Mouse (Mus musculus) adrenal gland, adult 8-10 months (tissue): Measurements from ENCODE around the gene B3galnt1. TPM values are rescaled to one million over a fixed set of nuclear protein-coding genes. Genes with fewer than 3 reads are reported as not detected.
"Not testable (repeated sequence)": the region's sequence is repeated elsewhere in the genome, so short reads cannot be mapped to it uniquely, and the experiment has no call there.

ENCODE experiments used
- DNase-seq: peaks from one replicate; pipeline ENCODE4 v3.0.0; 2022
- total RNA-seq, 4 experiments: library from RNA; stranded (reverse); gene quantifications; 2 replicates each; pipeline ENCODE4 v1.2.4; 2022

B3galnt1 gene
- total RNA-seq = 10 to 100 TPM; 14.2 to 20.9 (median 14.5) TPM

DNA sequence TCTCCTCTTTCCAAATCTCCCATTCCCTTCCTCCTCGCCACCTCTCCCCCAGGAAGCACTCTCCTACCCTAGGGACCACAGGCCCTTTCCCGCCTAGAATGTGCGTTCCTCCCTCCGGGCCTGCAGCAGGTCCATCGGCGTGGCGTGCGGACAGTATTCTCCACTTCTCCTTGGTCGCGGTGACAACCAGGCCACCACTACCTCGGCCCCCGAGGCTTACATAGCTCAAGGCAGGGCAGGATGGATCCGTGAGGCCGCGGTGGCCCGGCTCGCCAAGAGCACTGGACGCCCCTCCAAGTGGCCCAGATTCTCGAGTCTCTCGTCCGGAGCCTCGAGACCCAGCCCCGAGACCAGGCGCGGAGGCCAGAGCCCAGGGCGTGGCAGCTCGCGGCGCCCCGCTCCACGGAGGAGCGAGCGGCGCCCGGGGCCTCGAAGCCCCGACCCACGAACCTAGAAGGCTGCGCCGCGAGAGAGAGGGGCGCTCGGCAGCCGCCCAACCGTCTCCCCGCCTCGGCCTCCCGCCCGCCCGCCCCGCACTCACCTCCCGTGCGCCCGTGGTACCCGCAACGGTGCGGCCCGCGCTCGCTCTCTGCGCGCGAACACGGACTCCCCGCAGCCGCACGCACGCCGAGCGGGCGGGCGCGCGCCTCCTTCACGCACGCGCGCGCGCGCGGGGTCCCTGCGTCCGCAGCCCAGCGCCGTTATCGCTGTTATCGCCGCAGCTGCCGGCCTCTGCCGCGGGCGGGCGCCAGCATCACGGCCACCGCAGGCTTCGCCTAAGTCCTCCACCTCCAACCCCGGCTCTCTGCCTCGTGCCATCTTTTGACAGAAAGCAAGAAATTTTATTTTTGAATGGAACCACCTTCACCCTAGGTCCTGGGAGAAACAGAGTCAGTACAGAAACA lies at the start of gene B3galnt1:
Gene B3galnt1, minus strand, starts transcription at position 700 of the 905 bp plus-strand sequence.
- DNase-seq = peak; percentile 46

DNA sequence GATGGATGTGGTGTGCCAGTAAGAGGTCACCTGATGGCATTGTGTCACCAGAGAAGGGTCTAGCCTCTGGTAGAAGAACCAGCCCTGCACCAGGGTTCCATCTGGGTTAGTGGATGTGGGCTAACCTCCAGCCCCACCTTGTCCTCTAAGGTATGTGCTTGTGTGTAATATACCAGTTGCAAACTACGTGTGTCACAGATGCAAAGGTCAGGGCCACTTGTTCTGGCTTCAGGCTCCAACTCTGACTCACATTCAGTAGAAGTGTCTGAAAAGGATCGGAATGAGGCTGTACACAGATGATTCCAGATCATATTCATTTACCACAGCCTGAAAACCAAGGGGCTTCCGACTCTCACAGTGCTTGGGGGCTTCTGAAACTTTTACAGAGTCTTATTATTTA lies 35.8 kb upstream of the B3galnt1 start:
- DNase-seq = peak; percentile 38

DNA sequence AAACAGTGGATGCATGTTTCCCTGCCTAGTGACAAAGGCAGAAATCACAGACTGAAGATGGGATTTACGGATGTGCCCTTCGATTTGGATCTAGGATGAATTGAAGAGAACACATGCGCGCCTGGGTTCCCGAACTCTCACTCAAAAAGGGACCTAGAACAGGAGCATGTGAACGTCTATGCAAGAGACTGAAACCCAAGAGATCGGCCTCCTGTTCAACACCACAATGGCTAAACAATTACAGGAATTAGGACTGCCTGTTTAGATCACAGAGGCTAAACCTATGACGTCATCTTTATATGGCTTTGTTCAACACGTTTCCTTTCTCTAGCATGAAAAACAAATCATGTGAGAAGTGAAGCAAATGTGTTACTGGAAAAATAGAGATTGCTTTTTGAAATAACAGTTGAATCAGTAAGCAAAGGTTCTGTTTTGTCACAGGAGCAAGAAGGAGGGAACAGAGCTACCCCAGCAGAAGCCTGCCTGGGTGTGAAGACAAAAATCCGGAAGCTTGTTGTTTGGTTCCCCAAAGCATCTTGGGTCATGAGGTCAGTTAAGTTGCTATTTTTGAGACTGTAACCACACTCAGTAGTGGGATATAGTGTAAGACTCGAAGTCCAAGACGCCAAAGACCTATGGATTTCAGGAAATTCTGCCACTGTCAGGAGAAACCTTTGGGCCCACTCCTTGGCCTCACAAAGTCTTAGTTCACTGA lies 35.1 kb upstream of the B3galnt1 start:
- no peak for DNase-seq

DNA sequence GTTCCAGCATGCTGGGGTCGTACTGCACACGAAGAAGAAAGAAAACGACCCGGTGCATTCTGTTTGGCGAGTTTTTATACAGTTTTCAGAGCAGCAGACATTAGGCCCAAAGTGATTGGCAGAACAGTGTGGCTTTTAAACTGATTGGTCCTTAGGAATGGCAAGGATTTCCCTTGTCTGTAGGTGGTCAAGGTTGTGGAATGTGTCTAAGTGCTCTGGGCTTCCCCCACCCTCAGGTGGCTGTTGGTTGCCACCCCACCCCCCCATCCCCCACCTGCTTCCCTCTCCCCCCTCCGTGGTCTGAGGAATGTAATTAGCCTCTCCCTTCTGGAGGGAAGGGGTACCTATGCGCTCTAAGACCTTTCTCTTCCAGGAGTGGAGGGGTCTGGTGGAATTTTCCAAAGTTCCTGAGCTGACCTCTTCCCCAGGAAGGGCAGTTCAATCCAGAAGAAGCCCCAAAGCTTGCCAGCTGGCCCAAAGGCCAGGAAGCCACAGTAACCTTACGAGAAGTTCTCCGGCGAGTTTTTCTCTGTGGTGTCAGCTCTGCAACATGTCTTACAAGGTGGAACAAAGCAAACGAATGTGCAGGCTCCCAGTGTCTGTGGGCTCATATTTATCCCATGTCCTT lies 28.3 kb upstream of the B3galnt1 start:
- DNase-seq = no peak

DNA sequence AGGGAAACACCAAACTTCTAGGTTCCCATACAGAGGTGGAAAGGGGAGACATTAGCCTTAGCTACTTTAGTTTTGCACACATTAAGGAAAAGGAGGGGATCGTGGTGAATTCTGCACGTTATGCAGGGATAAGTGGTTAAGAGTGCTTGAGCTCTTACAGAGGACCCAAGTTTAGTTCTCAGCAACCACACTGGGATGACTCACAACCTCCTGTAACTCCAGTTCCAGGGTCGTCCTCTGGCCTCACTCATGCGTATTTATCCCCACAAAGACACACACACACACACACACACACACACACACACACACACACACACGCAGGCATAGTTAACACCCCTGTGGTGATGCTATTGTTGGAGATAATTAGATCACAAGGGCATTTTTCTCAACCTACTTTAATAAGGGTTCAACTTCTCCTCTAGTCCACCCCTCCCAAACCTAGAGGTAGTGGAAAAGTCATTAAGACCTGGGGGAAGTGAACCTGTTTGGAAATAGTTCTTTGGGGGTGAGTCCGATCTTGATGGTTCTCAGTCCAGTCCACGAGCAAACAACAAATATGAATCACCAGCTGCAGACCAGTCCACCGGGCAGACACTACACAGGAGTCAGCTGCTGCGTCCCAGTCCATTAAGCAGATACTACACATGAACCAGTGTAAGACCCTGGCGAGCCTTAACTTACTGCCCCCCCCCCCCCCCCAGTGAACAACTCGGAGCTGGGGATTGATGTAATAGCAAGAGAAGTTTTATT lies 27.6 kb upstream of the B3galnt1 start:
- DNase-seq = no peak

DNA sequence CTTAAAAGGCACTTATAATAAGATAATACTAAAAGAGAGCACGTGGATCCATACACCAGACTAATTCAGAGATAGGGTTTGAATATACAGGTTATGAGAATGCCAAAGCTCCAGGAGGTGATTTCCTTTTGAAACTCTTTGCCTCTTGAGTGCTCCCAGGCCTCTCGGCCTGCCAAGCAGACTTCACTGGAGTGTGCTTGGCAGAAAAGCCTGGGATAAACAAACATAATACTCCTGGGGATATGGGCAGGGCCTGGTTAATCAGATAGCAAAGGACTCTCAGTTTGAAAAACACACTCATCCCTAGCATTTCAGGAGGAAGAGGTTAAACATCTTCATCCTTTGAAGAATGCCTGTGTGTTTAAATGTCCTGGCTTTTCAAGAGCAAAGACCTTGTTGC lies 25.4 kb upstream of the B3galnt1 start:
- DNase-seq = no peak

DNA sequence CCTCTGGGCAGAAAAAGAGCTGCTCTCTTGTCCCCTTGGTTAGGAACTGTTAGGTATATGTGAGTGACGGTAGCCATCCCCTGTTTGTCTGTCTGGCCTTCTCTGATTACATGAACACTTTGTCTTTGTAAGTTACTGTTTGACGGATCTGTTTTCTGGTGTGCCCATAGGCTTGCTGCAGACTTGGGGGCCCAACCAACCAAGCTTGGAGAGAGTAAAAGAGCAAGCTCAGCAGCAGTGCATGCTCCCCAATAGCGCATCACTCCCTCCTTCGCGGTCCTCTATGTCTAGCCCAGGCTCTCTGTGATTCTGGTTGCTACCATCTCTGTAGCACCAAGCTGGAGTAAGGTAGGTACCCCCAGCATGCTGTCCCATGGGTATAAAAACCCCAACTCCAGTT lies 9.1 kb upstream of the B3galnt1 start:
- no peak for DNase-seq

DNA sequence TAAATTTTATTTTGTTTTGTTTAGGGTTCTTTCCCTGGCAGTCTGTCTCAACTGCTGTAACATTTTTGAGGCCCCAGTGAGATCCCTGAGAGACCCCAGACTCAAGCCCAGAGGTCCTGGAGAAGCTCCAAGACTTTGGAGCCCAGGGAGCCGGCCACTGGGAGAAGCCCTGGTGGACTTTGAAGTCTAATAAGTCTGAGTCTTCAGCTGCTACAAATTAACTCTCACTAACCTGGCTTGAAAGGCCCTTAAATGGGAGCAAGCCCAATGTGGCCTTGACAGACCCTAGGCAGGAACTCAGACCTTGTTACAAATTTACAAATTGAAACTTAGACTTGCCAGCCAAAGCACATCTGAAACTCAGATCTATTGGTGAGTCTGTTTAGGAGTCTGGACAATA lies 8.7 kb upstream of the B3galnt1 start:
- DNase-seq = no peak

DNA sequence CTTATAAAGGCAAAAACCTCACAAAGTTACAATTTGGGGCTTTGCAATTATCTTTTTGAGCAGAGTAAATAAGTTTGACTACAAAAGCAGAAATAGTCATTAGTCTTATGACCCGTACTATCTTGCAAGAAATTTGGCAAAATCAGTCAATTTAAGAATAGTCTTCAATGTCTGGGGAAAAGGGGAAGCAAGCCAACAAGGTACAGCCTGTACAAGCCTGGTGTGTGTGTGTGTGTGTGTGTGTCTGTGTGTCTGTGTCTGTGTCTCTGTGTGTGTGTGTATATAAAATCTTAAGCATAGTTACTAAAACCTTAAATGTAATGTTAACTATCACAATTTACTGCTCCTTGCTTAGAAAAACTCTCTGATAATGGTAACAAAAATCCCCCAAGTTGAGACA lies 8.2 kb upstream of the B3galnt1 start:
- no peak for DNase-seq

DNA sequence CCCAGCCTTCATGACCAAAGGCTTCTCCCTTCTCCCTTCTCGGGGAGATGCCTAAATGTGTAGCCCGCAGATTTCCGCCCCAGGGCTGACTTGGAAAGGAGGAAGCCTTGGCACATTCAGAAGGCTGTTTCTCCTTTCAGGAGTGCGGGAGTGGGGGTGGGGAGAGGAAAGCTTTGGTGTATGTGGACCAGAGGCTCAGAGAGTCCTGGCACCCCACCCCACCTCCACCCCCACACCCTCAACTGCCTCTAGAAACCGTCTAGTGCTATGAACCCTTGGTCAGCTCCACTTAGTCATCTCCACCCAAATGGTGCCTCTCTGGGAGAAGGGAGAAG lies 373 bp upstream of the B3galnt1 start:
- no peak for DNase-seq

DNA sequence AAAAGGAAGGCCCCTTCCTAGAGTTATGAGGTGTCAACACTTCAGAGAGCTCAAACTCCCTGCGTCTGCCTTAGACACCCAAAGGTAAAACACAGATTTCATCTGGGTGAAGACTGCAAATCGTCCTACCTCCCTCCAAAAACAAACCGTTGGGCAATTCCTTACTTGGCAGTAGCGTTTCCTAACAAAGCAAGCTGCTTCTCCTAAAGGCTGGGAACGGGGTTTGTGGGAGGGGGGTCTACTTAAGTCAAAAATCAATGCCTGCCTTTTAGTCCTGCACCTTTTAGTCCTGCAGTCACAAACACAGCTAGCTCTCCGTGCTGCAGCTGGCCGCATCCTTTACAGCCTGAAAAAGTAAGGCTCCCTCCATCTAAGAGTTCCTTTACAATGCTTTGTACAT lies 944 bp downstream of the B3galnt1 start:
- DNase-seq = no peak

DNA sequence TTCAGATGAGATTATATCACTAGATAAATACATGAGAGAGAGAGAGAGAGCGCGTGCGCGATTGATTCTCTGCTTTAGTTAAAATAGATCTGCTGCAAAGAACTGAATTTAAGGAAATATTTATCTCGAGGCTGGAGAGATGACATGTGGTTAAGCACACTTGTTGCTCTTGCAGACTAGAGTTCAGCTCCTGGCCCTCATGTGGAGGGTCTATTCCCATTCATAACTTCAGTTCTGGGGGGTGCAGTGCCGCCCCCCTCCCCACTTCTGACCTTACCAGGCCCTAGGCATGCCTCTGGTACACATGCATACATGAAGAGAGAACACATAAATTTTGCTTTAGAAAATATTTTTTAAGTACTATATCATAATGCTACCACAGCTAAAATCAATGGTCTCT lies 1.5 kb downstream of the B3galnt1 start:
- no peak for DNase-seq

DNA sequence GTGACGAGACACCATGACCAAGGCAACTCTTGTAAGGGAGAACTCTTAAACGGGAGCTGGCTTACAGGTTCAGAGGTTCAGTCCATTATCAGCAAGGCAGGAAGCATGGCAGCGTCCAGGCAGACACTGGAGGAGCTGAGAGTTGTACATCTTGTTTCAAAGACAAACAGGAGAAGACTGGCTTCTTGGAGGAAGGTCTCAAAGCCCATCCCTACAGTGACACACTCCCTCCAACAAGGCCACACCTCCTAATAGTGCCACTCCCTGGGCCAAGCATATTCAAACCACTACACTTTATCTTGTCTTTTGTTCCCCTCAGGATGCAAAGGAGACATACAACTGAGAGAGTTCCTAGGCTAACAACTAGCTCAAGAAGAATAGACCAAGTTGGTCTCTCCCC lies 2.6 kb downstream of the B3galnt1 start:
- no peak for DNase-seq

DNA sequence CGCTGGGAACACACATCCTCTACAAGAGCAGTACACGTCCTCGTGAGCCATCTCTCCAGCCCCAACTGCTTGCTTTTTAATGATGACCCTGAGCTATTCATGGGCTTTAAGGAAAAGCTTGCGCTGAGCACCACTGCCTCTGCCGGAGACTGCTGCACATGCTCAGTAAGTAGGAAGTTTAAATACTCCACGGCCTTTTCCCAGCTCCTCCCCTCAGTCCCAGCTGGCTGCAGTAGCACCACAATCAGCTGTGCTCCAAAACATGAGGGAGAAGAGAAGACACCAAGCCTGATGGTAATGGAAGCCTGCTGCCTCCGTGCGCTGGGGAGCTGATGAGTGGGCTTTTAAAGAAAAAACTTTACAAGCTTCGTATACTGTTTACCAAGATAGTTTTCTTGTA lies 4.7 kb downstream of the B3galnt1 start:
- no peak for DNase-seq

DNA sequence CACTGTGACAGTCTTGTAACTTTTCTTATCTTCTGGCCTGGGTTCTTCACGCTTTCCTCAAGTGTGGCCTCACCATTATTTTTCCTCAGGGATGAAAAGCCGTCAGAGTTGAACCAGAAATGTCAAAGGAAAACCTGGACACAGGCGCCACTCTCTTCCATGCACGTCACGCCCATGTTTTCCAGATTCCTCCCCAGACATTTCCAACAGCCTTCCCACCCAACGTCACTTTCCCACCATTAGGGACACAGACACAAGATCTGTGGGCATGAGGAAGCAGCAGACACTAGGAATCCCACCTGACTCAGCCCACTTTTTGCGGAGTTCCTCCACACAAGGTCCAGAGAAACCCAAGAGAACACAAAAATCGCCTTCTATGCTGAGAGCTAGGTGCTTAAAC lies 5.3 kb downstream of the B3galnt1 start:
- DNase-seq = no peak

DNA sequence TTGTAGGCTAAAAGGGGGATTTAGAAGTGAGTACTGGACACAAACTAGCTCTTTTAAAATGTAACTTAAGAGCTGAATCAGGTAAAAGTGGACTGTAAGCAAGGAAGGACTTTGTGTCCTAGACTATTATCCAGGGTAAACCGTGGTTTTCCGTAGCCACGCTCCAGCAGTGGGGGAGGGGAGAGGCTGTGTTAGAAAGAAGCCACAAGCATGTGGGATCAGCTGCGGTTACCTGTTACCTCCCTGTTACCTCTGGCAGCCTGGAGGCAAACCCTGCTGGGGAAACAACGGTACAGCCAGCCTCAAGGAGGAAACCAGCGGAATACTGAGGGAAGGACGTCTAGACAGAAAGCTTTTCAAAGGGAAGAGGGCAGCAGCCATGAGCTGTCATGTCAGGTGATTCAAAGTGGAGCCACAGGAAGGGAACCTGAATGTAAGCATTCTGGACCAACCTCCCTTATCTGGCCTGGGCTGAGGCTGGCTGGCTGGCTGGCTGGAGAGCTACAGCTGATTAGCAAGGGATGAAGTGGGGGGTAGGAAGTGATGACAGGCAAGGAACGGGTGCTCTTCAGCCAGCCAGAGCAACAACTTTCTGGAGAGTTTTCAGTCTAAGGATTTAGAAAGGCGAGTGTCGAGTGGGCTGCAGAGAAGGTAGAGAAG lies 10.5 kb downstream of the B3galnt1 start:
- DNase-seq = no peak

DNA sequence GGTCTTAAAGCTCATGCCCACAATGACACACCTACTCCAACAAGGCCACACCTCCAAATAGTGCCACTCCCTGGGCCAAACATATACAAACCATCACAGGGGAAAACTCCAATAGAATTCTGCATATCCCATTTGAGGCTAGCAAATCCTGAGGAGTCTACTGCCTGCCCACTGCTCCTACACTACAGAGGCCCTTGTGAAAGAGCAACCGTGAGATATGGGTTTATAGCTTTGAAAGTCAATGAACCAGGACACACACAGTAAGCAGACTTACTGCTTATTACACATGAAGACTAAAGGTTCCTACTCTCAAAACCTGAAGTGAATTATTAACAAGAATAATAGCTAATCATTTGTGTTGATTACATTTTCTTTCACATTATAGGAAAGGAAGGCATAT lies 15.0 kb downstream of the B3galnt1 start:
- no peak for DNase-seq

DNA sequence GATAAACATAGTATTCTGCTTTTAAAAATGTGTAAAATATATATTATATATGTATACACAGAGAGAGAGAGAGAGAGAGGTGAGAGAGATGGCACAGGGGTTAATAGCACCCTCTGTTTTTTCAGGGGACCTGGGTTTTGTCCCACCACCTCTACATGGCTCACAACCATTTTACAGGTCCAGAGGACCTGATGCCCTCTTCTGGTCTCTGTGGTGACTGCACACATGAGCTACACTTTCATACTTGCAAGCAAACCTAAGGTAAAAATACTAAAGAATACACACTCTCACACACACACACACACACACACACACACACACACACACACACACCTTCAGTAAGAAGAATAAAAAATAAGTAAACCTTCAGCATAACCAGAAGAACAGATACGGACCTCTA lies 20.0 kb downstream of the B3galnt1 start:
- DNase-seq = no peak

DNA sequence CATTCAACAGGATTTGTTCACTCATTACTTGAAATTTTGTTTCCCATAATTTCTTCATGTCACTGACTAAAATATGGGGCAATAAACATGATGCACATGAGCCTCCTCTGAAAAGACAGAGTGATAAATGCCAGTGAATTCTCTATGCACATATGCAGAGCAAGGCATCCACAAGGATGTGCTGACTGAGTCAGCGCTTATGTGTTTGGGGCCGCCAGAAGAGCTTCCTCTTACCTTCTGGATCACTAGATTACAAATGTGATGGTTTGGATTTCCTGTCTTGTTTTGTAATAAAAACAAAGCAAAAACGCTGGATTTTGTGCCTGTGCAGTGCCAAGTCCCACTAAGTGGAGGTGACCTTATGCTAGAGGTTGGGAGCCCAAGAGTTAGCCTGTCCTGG lies 22.0 kb downstream of the B3galnt1 start:
- DNase-seq = no peak

DNA sequence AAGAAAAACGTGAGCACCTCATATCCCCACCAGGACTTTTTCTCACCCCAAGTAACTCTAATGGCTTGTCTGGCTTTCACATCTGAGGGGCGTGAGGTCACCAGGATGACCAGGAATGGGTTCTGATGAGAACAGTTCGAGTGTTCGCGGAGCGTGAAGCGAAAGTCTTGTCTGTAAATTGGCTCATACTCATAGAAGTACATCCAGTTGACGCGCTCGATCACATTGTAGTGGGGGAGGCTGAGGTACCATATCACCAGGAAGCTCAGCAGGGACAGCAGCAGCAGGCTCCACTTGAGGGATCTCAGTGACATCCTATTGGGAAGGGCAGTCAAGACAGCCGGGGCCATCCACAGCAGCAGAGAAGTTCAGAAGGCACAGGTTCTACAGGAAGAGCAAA lies 23.2 kb downstream of the B3galnt1 start:
- no peak for DNase-seq

DNA sequence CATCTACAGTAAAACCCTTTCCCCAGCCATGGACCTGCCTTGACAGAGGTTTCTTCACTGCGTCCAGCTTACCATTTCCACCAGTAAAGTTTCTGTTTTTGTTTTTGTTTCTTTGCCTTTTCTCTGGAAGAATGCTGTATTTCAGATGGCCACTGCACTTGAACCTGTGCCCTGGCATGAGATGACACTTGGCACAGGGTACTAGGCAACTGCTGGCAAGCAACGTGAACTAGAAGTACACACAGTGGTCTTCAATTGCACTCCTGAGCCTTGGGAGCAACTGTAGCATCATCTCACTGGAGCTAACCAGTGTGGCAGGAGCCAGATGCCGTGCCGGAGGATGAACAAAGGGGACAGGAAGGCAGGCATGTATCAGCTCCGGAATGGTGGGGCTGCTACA lies 26.2 kb downstream of the B3galnt1 start:
- no peak for DNase-seq

DNA sequence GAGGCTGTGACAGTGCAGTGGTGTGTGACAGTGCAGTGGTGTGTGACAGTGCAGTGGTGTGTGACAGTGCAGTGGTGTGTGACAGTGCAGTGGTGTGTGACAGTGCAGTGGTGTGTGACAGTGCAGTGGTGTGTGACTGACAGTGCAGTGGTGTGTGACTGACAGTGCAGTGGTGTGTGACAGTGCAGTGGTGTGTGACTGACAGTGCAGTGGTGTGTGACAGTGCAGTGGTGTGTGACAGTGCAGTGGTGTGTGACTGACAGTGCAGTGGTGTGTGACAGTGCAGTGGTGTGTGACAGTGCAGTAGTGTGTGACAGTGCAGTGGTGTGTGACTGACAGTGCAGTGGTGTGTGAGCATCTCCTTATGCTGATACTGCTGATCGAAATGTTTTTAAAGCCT lies 33.2 kb downstream of the B3galnt1 start:
- not testable (repeated sequence) for DNase-seq
